Mouse (Mus musculus): ENCODE measurements around the gene Enox1. TPM values are rescaled to one million over a fixed set of nuclear protein-coding genes. Genes with fewer than 3 reads are reported as not detected.

Gene Enox1
- polyA plus RNA-seq, 1 experiment, result 0.30 TPM

- Histone ChIP-seq H3K4me1 (ENCODE audit: control insufficient read depth, insufficient read depth, insufficient read length, low read length) (no peaks in the 10 kb centered on the region), H3K4me3 (ENCODE audit: low read depth, low read length) (no peak overlapping the region), H3K27me3 (ENCODE audit: control insufficient read depth, insufficient read depth, low read length) (no peaks in the 10 kb centered on the region), H3K36me3 (ENCODE audit: control insufficient read depth, insufficient read depth, low read length) (no peaks in the 10 kb centered on the region), H3K27ac (ENCODE audit: insufficient read depth, low read depth, low read length) (no peak overlapping the region)
- WGBS, result 92% methylated on average over 3 of the region's 3 CpGs
- TF ChIP-seq CTCF (IDR thresholded peaks at IDR 0.05; ENCODE audit: extremely low read depth, insufficient read length, insufficient replicate concordance, low read depth, low read length) (no peak), POLR2A (IDR thresholded peaks at IDR 0.05; ENCODE audit: low read depth, low read length) (no peak)
Measured at GRCm38 (mm10) chr14:77377439-77377838, 220.9 kb downstream of the Enox1 start.

GRCm38 (mm10) chr14:77377873-77378272 is 221.3 kb downstream of the Enox1 start:
- no peak overlapping the region for H3K27ac ChIP-seq (ENCODE audit: insufficient read depth, low read depth, low read length)
- H3K4me1 ChIP-seq (ENCODE audit: control insufficient read depth, insufficient read depth, insufficient read length, low read length), result no peaks in the 10 kb centered on the region
- H3K36me3 ChIP-seq (ENCODE audit: control insufficient read depth, insufficient read depth, low read length), result no peaks in the 10 kb centered on the region
- H3K27me3 ChIP-seq (ENCODE audit: control insufficient read depth, insufficient read depth, low read length), result no peaks in the 10 kb centered on the region
- 76% methylated on average over 5 of the region's 5 CpGs for WGBS
- no peak overlapping the region for H3K4me3 ChIP-seq (ENCODE audit: low read depth, low read length)
- TF ChIP-seq CTCF (IDR thresholded peaks at IDR 0.05; ENCODE audit: extremely low read depth, insufficient read length, insufficient replicate concordance, low read depth, low read length) (no peak), POLR2A (IDR thresholded peaks at IDR 0.05; ENCODE audit: low read depth, low read length) (no peak)

DNA sequence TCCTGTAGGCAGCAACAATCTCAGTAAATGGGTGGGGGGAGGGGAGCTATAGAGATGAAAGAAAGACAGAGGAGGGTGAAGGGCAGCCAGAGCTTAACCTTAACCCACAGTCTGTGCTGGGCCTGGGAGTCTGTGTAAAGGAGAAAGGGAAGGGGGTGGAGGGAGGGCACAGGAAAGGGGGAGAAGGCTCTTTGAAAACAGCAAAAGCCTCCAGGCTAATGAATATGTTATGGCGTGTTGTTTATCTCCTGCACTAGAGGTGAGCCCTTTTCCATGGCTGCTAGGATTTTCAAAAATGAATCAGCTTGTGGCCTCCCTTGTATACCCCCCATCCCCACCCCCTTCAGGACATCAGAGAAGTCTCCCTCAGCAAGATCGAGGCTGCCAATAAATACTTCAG is 225.0 kb downstream of the Enox1 start:
- no peak for TF ChIP-seq POLR2A (IDR thresholded peaks at IDR 0.05; ENCODE audit: low read depth, low read length)
- TF ChIP-seq CTCF (IDR thresholded peaks at IDR 0.05; ENCODE audit: extremely low read depth, insufficient read length, insufficient replicate concordance, low read depth, low read length), result no peak
- WGBS, result 62% methylated on average over 2 of the region's 2 CpGs

DNA sequence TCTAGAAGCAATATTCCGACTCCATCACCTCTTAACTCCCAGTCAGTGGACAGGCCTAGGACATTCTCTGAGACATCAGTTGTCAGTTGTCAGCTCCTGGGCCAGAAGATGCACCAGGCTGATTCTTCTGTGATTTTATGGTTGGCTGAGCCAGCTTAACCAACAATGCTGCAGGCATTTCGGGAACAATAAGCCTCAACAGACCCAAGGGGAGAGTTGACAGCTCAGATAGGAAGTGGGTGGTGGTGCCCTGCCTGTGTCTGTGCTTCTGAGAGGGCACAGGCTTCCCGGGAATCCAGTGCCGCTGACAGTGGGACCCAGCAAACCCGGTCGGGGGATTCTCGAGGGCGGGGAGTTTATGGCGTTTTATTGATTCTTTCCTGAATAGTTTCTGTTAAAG is 229.1 kb downstream of the Enox1 start:
- no peaks in the 10 kb centered on the region for H3K36me3 ChIP-seq (ENCODE audit: control insufficient read depth, insufficient read depth, low read length)
- 39% methylated on average over 9 of the region's 9 CpGs for WGBS
- TF ChIP-seq CTCF (IDR thresholded peaks at IDR 0.05; ENCODE audit: extremely low read depth, insufficient read length, insufficient replicate concordance, low read depth, low read length), result no peak
- H3K4me1 ChIP-seq (ENCODE audit: control insufficient read depth, insufficient read depth, insufficient read length, low read length), result 0 out of 2 replicates have a peak, but pooled peaks cover 2% of the 10 kb centered on the region
- no peak overlapping the region for H3K27ac ChIP-seq (ENCODE audit: insufficient read depth, low read depth, low read length)
- no peak overlapping the region for H3K4me3 ChIP-seq (ENCODE audit: low read depth, low read length)
- H3K27me3 ChIP-seq (ENCODE audit: control insufficient read depth, insufficient read depth, low read length), result no peaks in the 10 kb centered on the region

More for the DNA sequence above, 225.0 kb downstream of the Enox1 start:
- Histone ChIP-seq H3K4me3 (ENCODE audit: low read depth, low read length) (no peak overlapping the region), H3K27ac (ENCODE audit: insufficient read depth, low read depth, low read length) (no peak overlapping the region), H3K36me3 (ENCODE audit: control insufficient read depth, insufficient read depth, low read length) (no peaks in the 10 kb centered on the region), H3K27me3 (ENCODE audit: control insufficient read depth, insufficient read depth, low read length) (no peaks in the 10 kb centered on the region), H3K4me1 (ENCODE audit: control insufficient read depth, insufficient read depth, insufficient read length, low read length) (0 out of 2 replicates have a peak, but pooled peaks cover 2% of the 10 kb centered on the region)

DNA sequence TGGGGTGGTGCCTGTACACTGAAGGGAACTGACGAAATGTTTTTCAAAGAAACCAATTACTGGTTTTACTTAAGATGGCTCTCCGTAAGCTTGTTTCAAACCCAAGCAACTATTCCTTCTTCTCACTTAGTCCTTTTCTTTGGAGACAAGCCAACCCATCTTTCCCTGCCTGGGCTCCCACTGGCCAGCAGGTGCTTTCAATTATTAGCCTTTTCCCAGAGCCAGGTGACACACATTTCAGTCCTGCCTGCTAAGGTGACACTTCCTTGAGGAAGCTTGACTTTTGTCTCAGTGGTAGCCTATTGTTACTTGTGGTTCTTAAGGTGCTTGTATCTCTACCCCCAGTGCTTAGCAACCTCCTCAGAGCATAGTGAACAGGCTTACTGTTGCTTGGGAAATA is 231.3 kb downstream of the Enox1 start:
- WGBS, result 87% methylated on average over 2 of the region's 2 CpGs

GRCm38 (mm10) chr14:77389276-77389675 is 232.7 kb downstream of the Enox1 start:
- 34% methylated on average over 5 of the region's 5 CpGs for WGBS
- peak overlapping the region; percentile 78 for H3K27ac ChIP-seq (ENCODE audit: insufficient read depth, low read depth, low read length)
- H3K36me3 ChIP-seq (ENCODE audit: control insufficient read depth, insufficient read depth, low read length), result no peaks in the 10 kb centered on the region
- H3K4me3 ChIP-seq (ENCODE audit: low read depth, low read length), result no peak overlapping the region
- TF ChIP-seq CTCF (IDR thresholded peaks at IDR 0.05; ENCODE audit: extremely low read depth, insufficient read length, insufficient replicate concordance, low read depth, low read length) (no peak), POLR2A (IDR thresholded peaks at IDR 0.05; ENCODE audit: low read depth, low read length) (peak; percentile 24; the same call in 1 of the 2 replicates)
- 0 out of 2 replicates have a peak, but pooled peaks cover 2% of the 10 kb centered on the region for H3K4me1 ChIP-seq (ENCODE audit: control insufficient read depth, insufficient read depth, insufficient read length, low read length)
- H3K27me3 ChIP-seq (ENCODE audit: control insufficient read depth, insufficient read depth, low read length), result no peaks in the 10 kb centered on the region

More for the DNA sequence above, 231.3 kb downstream of the Enox1 start:
- H3K36me3 ChIP-seq (ENCODE audit: control insufficient read depth, insufficient read depth, low read length), result no peaks in the 10 kb centered on the region
- no peak overlapping the region for H3K27ac ChIP-seq (ENCODE audit: insufficient read depth, low read depth, low read length)
- no peaks in the 10 kb centered on the region for H3K27me3 ChIP-seq (ENCODE audit: control insufficient read depth, insufficient read depth, low read length)
- TF ChIP-seq CTCF (IDR thresholded peaks at IDR 0.05; ENCODE audit: extremely low read depth, insufficient read length, insufficient replicate concordance, low read depth, low read length) (no peak), POLR2A (IDR thresholded peaks at IDR 0.05; ENCODE audit: low read depth, low read length) (no peak)
- H3K4me1 ChIP-seq (ENCODE audit: control insufficient read depth, insufficient read depth, insufficient read length, low read length), result 0 out of 2 replicates have a peak, but pooled peaks cover 2% of the 10 kb centered on the region
- H3K4me3 ChIP-seq (ENCODE audit: low read depth, low read length), result no peak overlapping the region

DNA sequence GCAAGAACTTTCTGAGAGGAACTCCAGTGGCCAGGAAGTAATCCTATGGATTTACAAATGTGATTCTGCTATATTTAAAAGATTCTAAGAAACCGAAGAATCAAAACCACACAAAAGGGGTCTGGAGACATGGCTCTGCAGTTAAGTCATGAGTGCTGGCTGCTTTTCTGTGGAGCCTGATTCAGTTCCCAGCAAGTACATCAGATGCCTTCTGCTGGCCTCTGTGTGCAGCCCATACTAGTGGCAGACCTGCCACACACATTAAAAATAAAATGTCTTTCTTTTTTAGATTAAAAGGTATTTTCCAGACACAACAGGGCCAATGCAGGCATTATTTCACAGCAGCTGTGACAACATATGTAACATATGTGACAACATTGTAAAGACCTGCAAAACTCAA is 235.9 kb downstream of the Enox1 start:
- TF ChIP-seq CTCF (IDR thresholded peaks at IDR 0.05; ENCODE audit: extremely low read depth, insufficient read length, insufficient replicate concordance, low read depth, low read length) (no peak), POLR2A (IDR thresholded peaks at IDR 0.05; ENCODE audit: low read depth, low read length) (no peak)
- H3K4me3 ChIP-seq (ENCODE audit: low read depth, low read length), result no peak overlapping the region
- no peaks in the 10 kb centered on the region for H3K4me1 ChIP-seq (ENCODE audit: control insufficient read depth, insufficient read depth, insufficient read length, low read length)
- H3K27ac ChIP-seq (ENCODE audit: insufficient read depth, low read depth, low read length), result no peak overlapping the region
- WGBS, result 90% methylated on average over 1 of the region's 1 CpGs
- no peaks in the 10 kb centered on the region for H3K36me3 ChIP-seq (ENCODE audit: control insufficient read depth, insufficient read depth, low read length)
- H3K27me3 ChIP-seq (ENCODE audit: control insufficient read depth, insufficient read depth, low read length), result no peaks in the 10 kb centered on the region
